Mouse (Mus musculus) testis, postnatal 14 days (tissue): ENCODE results near the gene Krtap19-5.

Experiments
- DNase-seq: peaks from one replicate; pipeline ENCODE4 v3.0.0; 2021; ENCODE audit warnings: low spot score

Krtap19-5 gene

DNA sequence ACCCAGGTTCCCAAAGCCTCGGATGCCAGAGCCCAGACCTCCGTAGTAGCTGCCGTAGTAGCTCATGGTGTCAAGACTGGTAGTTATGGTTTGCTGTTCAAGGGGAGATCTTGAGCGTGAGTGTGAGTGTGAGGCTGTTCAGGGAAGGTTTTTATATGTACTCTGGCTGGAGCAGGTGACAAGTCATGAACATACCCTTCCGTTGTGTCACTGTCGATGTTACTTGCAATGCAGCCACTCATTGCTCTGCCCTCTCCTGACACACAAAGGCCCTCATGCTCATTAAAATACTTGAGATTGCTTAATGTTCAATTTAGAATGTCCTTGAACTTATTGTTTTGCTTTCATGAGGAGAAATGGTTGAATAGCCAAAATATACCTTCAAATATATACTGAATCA is at the start of gene Krtap19-5:
Krtap19-5 (minus strand) TSS at position 101 of the 400 bp plus-strand sequence.
- no peak for DNase-seq

DNA sequence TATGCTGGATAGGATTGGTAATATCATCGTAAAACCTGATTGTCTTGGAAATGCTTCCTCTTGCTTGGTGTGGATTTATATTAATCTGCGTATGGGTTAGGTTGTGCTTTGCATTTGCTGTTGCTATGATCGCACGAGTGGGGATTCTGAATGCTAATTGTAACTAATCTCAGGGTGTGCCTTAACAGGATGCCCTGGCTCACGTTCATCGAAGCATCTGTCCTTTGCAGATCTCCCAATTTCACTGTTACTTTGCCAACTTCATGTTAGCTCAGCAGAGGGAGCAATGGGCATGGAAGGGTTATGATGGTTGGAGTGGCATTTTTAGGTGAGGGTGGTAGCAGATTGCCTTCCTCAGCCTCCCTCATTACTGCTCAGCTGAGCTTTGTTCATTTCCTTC is 44.8 kb upstream of the Krtap19-5 start:
- DNase-seq: no peak

DNA sequence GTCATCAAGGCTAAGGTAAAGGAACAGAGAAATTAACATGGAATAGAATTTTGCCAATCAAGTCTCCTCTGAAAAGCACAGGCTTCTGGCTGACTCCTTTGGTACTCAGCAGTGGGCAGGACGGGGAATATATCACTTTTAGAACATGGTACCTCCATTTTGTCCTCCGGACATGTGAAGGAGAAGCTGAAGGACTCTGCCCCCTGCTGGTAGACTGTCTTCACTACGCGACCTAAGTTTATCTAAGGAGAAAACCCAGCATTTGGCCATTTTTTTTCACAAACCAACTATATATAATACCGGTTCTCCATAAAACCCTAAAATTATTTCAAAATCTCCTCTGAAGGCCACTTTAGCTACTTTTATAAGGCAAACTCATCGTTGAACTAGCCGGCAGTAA is 42.0 kb upstream of the Krtap19-5 start:
- DNase-seq: peak; percentile 7

DNA sequence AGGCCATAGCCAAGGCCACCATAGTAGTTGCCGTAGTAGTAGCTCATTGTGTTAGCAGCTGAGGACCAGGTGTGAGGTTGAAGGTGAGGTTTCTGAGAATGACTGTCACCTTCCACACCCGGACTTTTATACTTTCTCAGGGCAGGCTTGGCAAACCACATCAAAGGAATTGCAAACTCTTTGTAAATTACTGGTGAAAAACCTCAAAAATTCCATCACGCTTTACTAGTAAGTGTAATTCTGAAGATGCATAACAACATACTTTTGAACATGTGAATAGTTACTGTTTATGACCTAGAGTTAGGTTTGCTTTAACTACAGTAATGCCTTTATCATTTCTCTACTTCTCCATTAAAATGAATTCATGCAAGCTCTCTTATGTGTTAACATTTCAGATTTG is 35.9 kb upstream of the Krtap19-5 start, which contains the start of gene Krtap19-9b:
Krtap19-9b (minus strand) TSS at position 101 of the 400 bp plus-strand sequence.
- DNase-seq: no peak

DNA sequence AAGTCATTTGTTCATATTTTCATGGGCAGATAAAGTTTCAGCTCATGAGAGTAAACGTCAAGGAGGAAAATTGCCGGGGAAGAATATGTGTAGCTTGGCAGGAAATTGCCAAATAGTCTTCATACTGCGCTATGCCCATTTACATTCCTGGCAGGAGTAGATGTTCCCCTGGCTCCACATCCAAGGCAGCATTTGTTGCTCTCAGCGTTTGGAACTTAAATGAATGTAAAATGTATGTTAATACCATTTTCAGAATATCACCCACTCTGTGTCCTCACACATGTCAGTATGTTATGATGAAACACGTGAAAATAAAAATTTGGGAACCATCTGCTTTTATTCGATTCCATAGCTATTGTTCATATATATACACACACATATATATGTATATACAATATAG is 9.4 kb downstream of the Krtap19-5 start:
- no peak for DNase-seq

DNA sequence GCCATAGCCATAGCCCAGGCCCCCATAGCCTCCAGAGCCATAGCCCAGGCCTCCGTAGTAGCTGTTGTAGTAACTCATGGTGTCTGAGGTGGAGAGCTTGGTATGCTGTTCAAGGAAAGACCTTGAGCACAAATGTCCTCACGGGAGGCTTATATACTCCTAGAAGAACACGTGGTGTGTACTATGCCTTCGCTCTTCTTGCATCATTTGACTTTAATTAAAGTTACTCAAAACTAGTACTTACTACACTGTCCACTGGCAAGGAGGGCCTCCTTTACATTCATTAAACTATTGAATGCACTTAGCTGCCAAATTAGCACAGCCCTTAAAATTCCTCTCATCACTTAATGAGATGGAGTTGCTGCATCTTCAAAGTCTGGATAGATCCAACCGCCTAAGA is 11.3 kb downstream of the Krtap19-5 start, which contains the start of gene Krtap19-4:
Krtap19-4 (minus strand) TSS at position 101 of the 400 bp plus-strand sequence.
- DNase-seq: no peak

DNA sequence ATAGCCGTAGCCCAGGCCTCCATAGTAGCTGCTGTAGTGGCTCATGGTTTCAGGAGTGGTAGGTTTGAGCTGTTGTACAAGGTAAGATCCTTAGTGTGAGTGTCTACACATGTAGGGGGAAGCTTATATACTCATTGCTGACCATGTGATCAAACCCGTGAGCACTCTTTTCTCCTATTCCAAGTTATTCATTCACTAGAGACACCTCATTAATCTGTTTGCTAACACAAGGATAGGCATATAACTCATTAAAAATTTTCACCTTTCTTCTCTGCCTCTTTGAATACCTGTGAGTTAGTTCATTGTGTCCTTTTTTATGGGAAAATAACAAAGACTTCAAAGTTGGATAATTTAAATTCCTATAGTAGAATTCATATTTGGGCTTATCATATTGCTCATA is 18.3 kb downstream of the Krtap19-5 start, which contains the start of gene Krtap19-3:
Krtap19-3 (minus strand) TSS at position 101 of the 400 bp plus-strand sequence.
- no peak for DNase-seq

DNA sequence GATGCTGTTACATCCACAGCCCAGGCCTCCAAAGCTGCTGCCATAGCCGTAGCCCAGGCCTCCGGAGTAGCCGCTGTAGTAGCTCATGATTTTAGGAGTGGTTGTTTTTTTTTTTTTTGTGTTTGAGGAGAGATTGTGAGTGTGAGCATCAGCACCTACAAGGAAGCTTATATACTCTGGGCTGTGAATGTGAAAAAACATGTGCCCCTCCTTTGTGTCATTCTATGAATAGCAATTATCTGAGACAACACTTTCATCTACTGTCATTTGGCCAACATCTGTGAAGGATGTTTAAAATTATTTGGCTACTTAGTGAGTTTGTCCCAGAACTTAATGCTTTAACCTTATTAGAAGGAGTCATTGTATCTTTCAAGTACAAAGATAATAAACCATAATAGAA is 22.1 kb downstream of the Krtap19-5 start, which contains the start of gene Krtap19-2:
Krtap19-2 (minus strand) TSS at position 101 of the 400 bp plus-strand sequence.
- DNase-seq: no peak

DNA sequence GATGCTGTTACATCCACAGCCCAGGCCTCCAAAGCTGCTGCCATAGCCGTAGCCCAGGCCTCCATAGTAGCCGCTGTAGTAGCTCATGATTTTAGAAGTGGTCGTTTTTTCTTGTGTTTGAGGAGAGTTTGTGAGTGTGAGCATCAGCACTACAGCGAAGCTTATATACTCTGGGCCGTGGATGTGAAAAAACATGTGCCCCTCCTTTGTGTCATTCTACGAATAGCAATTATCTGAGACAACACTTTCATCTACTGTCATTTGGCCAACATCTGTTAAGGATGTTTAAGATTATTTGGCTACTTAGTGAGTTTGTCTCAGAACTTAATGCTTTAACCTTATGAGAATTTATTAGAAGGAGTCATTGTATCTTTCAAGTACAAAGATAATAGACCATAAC is 26.9 kb downstream of the Krtap19-5 start, which contains the start of gene Krtap19-1:
Krtap19-1 (minus strand) TSS at position 101 of the 400 bp plus-strand sequence.
- DNase-seq: no peak

DNA sequence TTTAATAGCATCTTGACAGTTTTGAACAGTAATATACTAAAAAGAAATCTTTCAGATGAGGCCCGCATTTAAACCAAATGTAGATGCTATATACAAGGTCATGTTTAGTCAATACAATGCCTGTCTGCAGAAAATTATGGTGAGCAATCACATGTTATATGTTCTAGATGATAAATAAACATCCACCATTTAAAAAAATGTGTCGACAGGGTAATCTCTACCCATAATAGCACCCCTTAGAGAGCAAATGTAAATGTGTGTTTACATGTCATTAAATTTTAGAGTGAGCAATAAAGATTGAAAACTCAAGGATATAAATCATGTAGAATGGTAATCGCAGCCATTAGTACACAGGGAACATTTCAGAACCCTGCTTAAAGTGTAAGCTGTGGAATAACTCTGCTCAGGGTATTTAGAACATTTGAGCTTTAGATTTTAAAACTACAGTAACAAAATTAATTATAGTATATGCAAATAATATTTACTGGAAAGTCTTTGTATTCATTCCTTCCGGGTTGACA is 31.3 kb downstream of the Krtap19-5 start:
- DNase-seq: no peak

DNA sequence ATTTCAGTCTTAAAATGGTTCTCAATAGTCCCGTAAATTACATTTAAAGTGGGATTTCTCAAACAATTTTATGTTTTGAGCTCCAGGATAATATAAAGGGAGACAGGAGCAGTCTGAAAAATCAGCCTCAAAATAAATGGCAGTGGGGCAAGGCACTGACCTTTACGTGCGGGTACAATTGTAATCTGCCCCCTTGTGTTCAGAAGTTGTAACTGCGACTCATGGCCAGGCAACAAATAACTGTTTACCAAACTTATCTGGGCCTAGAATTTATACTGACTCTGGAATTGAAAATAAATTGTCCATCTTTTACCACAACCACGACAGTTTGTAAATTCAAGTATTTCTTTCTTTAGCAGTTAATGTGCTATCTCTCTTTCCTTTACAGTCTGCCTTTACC is 44.8 kb downstream of the Krtap19-5 start:
- no peak for DNase-seq

DNA sequence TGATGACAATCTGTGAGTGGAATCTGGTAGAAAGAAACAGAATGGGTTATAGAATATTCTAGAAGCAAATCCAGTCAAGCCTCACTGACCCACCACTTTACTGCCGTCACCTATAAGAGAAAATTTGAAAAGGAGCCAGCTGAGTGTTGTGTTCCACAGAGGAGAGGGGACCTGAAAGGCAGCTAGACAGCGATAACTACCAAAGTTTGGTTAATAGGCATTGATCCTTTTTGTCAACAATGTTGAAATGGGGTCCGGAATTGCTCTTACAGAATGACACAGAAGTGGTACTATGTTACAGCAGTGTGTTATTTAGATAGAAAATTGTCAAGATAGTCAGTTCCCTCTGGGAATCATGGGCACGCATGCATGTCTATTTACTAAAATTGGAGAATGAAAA is 47.7 kb downstream of the Krtap19-5 start:
- no peak for DNase-seq

DNA sequence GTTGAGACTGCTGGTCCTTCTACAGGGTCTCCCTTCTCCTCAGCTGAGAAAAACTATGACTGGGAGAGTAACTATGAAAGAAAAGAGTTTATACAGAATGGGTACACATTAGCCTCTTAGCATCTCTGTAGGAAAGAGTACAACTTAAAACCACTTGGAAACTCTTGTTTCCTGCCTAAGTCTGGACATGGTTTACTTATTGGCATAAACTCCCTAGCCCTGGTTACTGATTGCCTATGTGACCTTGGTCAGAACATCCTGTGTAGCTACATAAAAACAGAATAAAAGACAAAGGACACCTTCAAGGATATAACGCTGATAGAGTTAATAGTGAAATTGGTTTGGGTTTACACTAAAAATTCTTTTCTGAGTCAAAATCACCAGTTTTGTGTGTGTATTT is 48.9 kb downstream of the Krtap19-5 start:
- DNase-seq: no peak
